Mouse (Mus musculus) cerebellum, adult 11 months (tissue): Measurements from ENCODE around the gene Idh3a.

Experiments used
- DNase-seq: peaks from one replicate; pipeline ENCODE4 v3.0.0; 2022

Gene Idh3a

DNA sequence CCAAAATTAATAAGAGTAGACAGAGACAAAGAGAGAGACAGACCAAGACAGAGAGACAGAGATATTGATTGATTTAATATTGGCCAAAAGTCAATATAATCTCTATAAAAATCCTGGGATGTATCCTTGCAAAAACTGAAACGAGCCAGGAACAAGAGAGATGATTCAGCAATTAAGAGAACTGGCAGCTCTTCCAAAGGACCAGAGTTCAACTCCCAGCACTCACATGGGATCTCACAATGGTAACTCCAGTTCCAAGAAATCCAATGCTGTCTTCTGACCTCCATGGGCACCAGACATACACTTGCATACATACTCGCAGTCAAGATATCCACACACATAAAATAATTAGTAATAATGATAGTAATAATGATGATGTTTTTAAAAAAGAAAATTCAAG is 66.6 kb downstream of the Idh3a start:
- DNase-seq: no peak
